Mouse (Mus musculus): Measurements from ENCODE around the gene Wscd2. TPM values are rescaled to one million over a fixed set of nuclear protein-coding genes. Genes with fewer than 3 reads are reported as not detected.

Gene Wscd2
- polyA plus RNA-seq, 1 experiment from 2014 or later = 6.2 TPM

DNA sequence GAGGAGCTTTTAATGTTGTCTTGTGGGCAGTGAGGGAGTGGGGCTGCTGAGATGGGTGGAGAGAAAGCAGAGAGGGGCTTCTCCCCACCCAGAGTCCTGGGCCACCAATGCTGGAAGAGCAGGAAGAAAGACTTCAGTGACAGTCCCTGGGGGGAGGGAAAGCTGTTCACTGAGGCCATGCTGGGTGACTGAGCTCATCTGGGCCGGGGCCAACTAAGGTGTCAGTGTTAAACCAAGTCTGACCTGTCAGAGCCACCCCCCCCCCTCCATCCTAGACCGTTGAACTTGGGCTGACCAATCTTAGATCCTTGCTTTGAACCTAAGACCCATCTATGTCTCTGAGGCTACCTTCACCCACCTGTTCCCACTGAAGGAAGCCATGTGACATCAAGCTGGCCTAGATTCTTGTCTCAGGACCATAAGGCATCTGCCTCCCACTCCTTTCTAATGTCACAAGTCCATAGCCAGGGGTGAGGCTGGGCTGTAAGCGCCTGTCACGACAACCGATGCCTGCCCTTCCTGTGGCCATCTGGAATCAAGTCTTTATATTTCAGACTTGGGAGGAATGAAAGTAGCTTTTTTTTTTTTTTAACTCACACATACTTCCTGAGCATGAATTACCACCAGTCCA lies 100.0 kb downstream of the Wscd2 start:
- H3K4me1 ChIP-seq (ENCODE audit: control insufficient read depth, insufficient read depth, low read length) = no peaks in the 10 kb centered on the region
- no peaks in the 10 kb centered on the region for H3K27me3 ChIP-seq (ENCODE audit: control insufficient read depth, insufficient read depth, low read length)
- no peak overlapping the region for H3K4me2 ChIP-seq (ENCODE audit: low read depth, low read length)
- H3K4me3 ChIP-seq (replicated peaks; ENCODE audit: low read length) = no peak overlapping the region
- 56% methylated on average over 5 of the region's 5 CpGs for WGBS
- no peak for ATAC-seq (ENCODE audit: insufficient read depth, low FRiP score)
- H3K27ac ChIP-seq (ENCODE audit: low read length) = no peak overlapping the region
- no peaks in the 10 kb centered on the region for H3K36me3 ChIP-seq (ENCODE audit: control insufficient read depth, insufficient read depth, low read length)
- no peaks in the 10 kb centered on the region for H3K9me3 ChIP-seq (replicated peaks; ENCODE audit: control insufficient read depth, low read length)
- no peak overlapping the region for H3K9ac ChIP-seq (ENCODE audit: low read length)

DNA sequence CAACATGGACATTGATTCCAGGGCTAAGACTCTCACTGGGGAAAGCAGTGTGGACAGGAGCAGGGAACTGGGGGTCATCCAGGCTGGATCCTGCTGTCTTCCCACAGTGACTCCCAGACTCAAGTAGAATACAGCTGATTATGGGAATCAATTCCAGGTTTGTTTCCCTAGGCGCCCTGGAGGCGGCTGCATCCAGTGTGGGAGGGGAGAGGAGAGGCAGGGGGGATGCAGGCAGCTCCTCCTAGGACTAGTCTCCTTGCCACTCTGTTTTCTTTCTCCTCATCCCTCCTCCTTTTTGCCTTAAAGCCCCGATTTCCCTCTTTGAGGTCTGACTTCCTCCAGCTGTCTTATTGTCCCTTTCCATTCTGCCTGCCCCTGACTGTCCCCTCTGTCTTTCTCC lies 101.0 kb downstream of the Wscd2 start:
- Histone ChIP-seq H3K9ac (ENCODE audit: low read length) (no peak overlapping the region), H3K27me3 (ENCODE audit: control insufficient read depth, insufficient read depth, low read length) (no peaks in the 10 kb centered on the region), H3K4me1 (ENCODE audit: control insufficient read depth, insufficient read depth, low read length) (no peaks in the 10 kb centered on the region), H3K27ac (ENCODE audit: low read length) (no peak overlapping the region), H3K36me3 (ENCODE audit: control insufficient read depth, insufficient read depth, low read length) (no peaks in the 10 kb centered on the region), H3K4me3 (replicated peaks; ENCODE audit: low read length) (no peak overlapping the region), H3K4me2 (ENCODE audit: low read depth, low read length) (no peak overlapping the region), H3K9me3 (replicated peaks; ENCODE audit: control insufficient read depth, low read length) (no peaks in the 10 kb centered on the region)
- WGBS = 26% methylated on average over 3 of the region's 3 CpGs
- ATAC-seq (ENCODE audit: insufficient read depth, low FRiP score) = no peak

DNA sequence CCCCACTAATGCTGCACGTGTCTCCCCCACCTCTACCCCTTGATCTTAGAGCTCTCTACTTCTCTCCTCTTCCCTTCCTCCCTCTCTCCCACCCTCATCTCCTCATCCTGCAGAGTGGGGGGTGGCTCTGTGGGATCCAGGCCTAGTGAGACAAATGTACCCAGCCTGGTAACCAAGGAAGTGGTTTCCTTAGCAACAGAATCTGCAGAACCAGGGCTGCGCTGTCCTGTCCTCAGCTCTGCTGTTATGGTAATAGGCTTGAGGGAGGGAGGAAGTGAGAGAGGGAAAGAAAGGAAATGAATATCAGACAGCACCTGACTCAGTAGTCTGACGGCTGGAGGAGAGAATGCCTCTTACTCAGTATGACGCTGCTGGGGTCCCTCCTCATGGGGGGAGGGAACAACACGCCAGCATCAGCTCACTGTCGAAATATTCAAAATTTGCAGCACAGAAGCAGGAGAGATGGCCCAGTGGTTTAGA lies 101.7 kb downstream of the Wscd2 start:
- no peak overlapping the region for H3K9ac ChIP-seq (ENCODE audit: low read length)
- 20% methylated on average over 6 of the region's 6 CpGs for WGBS
- H3K4me1 ChIP-seq (ENCODE audit: control insufficient read depth, insufficient read depth, low read length) = no peaks in the 10 kb centered on the region
- no peak overlapping the region for H3K4me2 ChIP-seq (ENCODE audit: low read depth, low read length)
- no peaks in the 10 kb centered on the region for H3K9me3 ChIP-seq (replicated peaks; ENCODE audit: control insufficient read depth, low read length)
- no peak overlapping the region for H3K27ac ChIP-seq (ENCODE audit: low read length)
- H3K4me3 ChIP-seq (replicated peaks; ENCODE audit: low read length) = no peak overlapping the region
- H3K27me3 ChIP-seq (ENCODE audit: control insufficient read depth, insufficient read depth, low read length) = no peaks in the 10 kb centered on the region
- ATAC-seq (ENCODE audit: insufficient read depth, low FRiP score) = peak; percentile 39; the same call in 1 of the 2 replicates
- H3K36me3 ChIP-seq (ENCODE audit: control insufficient read depth, insufficient read depth, low read length) = no peaks in the 10 kb centered on the region

DNA sequence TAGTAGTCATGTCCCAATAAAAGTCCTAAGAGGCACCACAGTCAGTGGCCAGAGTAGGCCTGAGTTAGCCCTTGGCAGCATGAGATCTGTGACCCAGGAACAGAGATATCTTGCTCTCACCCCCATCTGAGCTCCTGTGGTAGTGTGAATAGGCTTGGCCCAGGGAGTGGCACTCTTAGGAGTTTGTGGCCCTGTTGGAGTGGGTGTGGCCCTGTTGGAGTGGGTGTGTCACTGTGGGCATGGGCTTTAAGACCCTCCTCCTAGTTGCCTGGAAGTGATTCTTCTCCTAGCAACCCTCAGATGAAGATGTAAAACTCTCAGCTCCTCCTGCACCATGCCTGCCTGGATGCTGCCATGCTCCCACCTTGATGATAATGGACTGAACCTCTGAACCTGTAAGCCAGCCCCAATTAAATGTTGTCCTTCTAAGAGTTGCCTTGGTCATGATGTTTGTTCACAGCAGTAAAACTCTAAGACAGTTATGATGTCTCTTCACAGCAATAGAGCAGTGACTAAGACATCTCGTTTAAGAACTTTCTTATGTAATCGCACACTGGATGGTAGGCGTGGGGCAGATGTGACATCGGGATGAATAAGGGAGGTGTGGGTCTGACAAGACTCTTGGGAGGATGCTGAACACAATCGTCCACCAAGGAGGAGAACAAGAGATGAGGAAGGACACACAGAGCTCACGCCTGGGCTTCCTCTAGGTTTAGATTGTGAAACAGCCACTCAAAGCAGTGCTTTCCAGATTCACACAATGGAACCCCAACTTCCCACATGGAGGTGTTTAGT lies 104.0 kb downstream of the Wscd2 start:
- Histone ChIP-seq H3K27ac (ENCODE audit: low read length) (no peak overlapping the region), H3K4me1 (ENCODE audit: control insufficient read depth, insufficient read depth, low read length) (no peaks in the 10 kb centered on the region), H3K4me2 (ENCODE audit: low read depth, low read length) (no peak overlapping the region), H3K4me3 (replicated peaks; ENCODE audit: low read length) (no peak overlapping the region), H3K9ac (ENCODE audit: low read length) (no peak overlapping the region), H3K36me3 (ENCODE audit: control insufficient read depth, insufficient read depth, low read length) (no peaks in the 10 kb centered on the region), H3K9me3 (replicated peaks; ENCODE audit: control insufficient read depth, low read length) (no peaks in the 10 kb centered on the region), H3K27me3 (ENCODE audit: control insufficient read depth, insufficient read depth, low read length) (no peaks in the 10 kb centered on the region)
- WGBS = 82% methylated on average over 6 of the region's 6 CpGs
- ATAC-seq (ENCODE audit: insufficient read depth, low FRiP score) = no peak

DNA sequence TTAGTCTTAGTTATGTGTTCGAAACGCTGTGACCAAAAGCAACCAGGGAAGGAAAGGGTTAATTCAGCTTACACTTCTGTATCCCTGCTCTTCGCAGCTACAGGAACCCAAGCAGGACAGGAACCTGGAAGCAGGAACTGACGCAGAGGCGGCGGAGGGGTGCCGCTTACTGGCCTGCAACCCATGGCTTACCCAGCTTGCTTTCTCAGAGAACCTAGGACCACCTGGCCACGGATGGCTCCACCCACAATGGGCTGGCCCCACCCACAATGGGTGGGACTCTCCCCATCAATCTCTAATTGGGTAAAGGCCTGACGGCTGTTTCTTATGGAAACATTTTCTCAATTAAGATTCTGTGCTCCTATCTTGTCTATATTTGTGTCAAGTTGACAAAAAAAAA lies 106.1 kb downstream of the Wscd2 start:
- H3K4me1 ChIP-seq (ENCODE audit: control insufficient read depth, insufficient read depth, low read length) = no peaks in the 10 kb centered on the region
- 77% methylated on average over 9 of the region's 9 CpGs for WGBS
- no peak overlapping the region for H3K4me3 ChIP-seq (replicated peaks; ENCODE audit: low read length)
- H3K4me2 ChIP-seq (ENCODE audit: low read depth, low read length) = no peak overlapping the region
- H3K36me3 ChIP-seq (ENCODE audit: control insufficient read depth, insufficient read depth, low read length) = no peaks in the 10 kb centered on the region
- no peaks in the 10 kb centered on the region for H3K9me3 ChIP-seq (replicated peaks; ENCODE audit: control insufficient read depth, low read length)
- no peak for ATAC-seq (ENCODE audit: insufficient read depth, low FRiP score)
- H3K27ac ChIP-seq (ENCODE audit: low read length) = no peak overlapping the region
- H3K9ac ChIP-seq (ENCODE audit: low read length) = no peak overlapping the region
- H3K27me3 ChIP-seq (ENCODE audit: control insufficient read depth, insufficient read depth, low read length) = no peaks in the 10 kb centered on the region

DNA sequence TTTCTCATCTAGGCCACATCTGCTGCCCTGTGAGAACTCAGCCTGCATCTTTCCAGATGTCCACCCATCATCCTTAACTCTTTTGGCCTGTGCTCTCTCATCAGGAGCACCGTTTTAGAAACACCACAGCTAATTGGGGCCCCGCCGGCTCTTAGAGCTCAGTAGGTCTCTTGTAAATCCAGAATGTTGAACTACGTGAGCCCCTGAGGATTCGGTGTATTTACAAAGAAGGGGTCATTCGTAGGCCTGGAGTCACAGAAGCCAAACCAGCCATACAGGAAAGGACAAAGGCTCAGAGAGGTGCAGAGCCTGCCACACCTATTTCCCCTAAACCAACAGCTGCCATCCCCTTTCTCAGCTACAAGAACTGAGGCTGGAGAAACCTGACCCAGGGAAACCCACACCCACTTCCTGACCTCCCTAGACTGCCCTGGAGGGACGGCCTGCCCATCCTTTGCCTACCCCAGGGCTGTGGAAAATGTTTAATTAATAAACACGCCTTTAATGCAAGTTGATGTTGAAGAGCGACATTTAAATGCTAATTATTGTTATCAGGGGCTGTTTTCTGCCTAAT lies 106.7 kb downstream of the Wscd2 start:
- no peaks in the 10 kb centered on the region for H3K27me3 ChIP-seq (ENCODE audit: control insufficient read depth, insufficient read depth, low read length)
- no peaks in the 10 kb centered on the region for H3K4me1 ChIP-seq (ENCODE audit: control insufficient read depth, insufficient read depth, low read length)
- no peaks in the 10 kb centered on the region for H3K36me3 ChIP-seq (ENCODE audit: control insufficient read depth, insufficient read depth, low read length)
- no peaks in the 10 kb centered on the region for H3K9me3 ChIP-seq (replicated peaks; ENCODE audit: control insufficient read depth, low read length)
- no peak for ATAC-seq (ENCODE audit: insufficient read depth, low FRiP score)
- H3K27ac ChIP-seq (ENCODE audit: low read length) = no peak overlapping the region
- no peak overlapping the region for H3K9ac ChIP-seq (ENCODE audit: low read length)
- no peak overlapping the region for H3K4me2 ChIP-seq (ENCODE audit: low read depth, low read length)
- WGBS = 64% methylated on average over 9 of the region's 9 CpGs
- no peak overlapping the region for H3K4me3 ChIP-seq (replicated peaks; ENCODE audit: low read length)

DNA sequence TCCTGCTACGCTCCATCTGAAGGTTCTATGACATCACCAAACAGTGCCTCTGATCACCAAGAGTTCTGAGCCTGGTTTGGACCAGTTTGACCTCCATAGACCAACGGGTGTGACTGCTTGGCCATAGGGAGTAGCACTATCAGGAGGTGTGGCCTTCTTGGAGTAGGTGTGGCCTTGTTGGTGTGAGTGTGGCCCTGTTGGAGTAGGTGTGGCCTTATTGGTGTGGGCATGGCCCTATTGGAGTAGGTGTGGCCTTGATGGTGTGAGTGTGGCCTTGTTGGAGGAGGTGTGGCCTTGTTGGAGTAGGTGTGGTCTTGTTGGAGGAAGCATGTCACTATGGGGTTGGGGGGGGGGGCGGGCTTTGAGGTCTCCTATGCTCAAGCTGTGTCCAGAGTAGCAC lies 110.0 kb downstream of the Wscd2 start:
- no peak overlapping the region for H3K9ac ChIP-seq (ENCODE audit: low read length)
- 72% methylated on average over 3 of the region's 3 CpGs for WGBS
- no peaks in the 10 kb centered on the region for H3K36me3 ChIP-seq (ENCODE audit: control insufficient read depth, insufficient read depth, low read length)

DNA sequence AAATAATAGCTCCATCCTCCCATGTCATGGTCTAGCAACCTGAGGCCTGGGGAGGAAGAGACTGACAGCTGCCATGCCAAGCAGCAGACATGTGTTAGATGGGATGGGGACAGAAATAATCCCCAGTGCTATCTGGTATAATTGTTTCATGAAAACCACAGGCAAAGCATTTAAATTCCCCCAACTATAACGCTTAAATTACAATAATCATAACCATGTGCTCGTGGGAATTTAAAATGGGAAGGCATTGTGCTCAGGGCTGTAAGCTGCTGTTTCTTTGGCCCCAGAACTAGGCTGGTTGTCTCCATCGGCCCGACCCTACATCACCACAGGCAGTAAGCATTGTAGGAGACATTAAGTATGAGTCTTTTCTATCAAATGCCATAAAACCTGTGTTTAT lies 110.7 kb downstream of the Wscd2 start:
- Histone ChIP-seq H3K36me3 (ENCODE audit: control insufficient read depth, insufficient read depth, low read length) (no peaks in the 10 kb centered on the region), H3K4me1 (ENCODE audit: control insufficient read depth, insufficient read depth, low read length) (no peaks in the 10 kb centered on the region), H3K9me3 (replicated peaks; ENCODE audit: control insufficient read depth, low read length) (no peaks in the 10 kb centered on the region), H3K27me3 (ENCODE audit: control insufficient read depth, insufficient read depth, low read length) (no peaks in the 10 kb centered on the region), H3K27ac (ENCODE audit: low read length) (no peak overlapping the region), H3K4me2 (ENCODE audit: low read depth, low read length) (no peak overlapping the region), H3K9ac (ENCODE audit: low read length) (no peak overlapping the region), H3K4me3 (replicated peaks; ENCODE audit: low read length) (no peak overlapping the region)
- ATAC-seq (ENCODE audit: insufficient read depth, low FRiP score) = no peak
- WGBS = 79% methylated on average over 4 of the region's 4 CpGs

More for the DNA sequence above, 110.0 kb downstream of the Wscd2 start:
- Histone ChIP-seq H3K27ac (ENCODE audit: low read length) (no peak overlapping the region), H3K27me3 (ENCODE audit: control insufficient read depth, insufficient read depth, low read length) (no peaks in the 10 kb centered on the region), H3K4me3 (replicated peaks; ENCODE audit: low read length) (no peak overlapping the region), H3K9me3 (replicated peaks; ENCODE audit: control insufficient read depth, low read length) (no peaks in the 10 kb centered on the region), H3K4me1 (ENCODE audit: control insufficient read depth, insufficient read depth, low read length) (no peaks in the 10 kb centered on the region), H3K4me2 (ENCODE audit: low read depth, low read length) (no peak overlapping the region)
- ATAC-seq (ENCODE audit: insufficient read depth, low FRiP score) = no peak

DNA sequence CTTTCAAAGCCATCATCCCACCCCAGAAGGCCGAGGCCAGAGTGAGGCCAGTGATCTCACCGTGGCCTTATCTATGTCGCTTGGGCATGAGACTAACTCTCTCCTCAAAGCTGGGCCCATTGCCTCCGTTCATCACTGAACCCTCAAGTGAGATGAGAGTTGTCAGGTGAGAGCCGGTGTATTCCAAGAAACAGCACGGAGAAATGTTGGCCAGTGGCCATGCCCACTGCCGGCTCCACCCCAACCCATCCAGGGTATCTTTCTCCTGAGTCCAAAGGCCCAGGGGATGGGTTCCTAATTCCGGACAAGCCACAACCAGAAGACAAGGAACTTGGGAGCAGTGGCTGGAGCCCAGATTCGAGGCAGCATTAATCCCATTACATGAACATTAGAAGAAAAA lies 113.3 kb downstream of the Wscd2 start:
- no peak for ATAC-seq (ENCODE audit: insufficient read depth, low FRiP score)
- Histone ChIP-seq H3K27me3 (ENCODE audit: control insufficient read depth, insufficient read depth, low read length) (no peaks in the 10 kb centered on the region), H3K4me3 (replicated peaks; ENCODE audit: low read length) (no peak overlapping the region), H3K27ac (ENCODE audit: low read length) (no peak overlapping the region), H3K4me2 (ENCODE audit: low read depth, low read length) (no peak overlapping the region), H3K36me3 (ENCODE audit: control insufficient read depth, insufficient read depth, low read length) (no peaks in the 10 kb centered on the region), H3K9ac (ENCODE audit: low read length) (no peak overlapping the region), H3K9me3 (replicated peaks; ENCODE audit: control insufficient read depth, low read length) (no peaks in the 10 kb centered on the region), H3K4me1 (ENCODE audit: control insufficient read depth, insufficient read depth, low read length) (peaks cover 14% of the 10 kb centered on the region; the same call in 1 of the 2 replicates)
- 76% methylated on average over 9 of the region's 9 CpGs for WGBS

Data from stomach, embryonic 16.5 days (tissue).